Comparison of ENCODE assay signal across 8 mouse cellular contexts in genomic region chr14:32587013-32587784, GRCm38 (mm10). TPM values are rescaled to one million over a fixed set of nuclear protein-coding genes. Genes with fewer than 3 reads are reported as not detected.
DNase-seq lines count a peak whose midpoint lies in the region; ATAC-seq and TF ChIP-seq lines count a peak whose summit lies in the region.
"Had no signal": no experiment of that assay in that cellular context is flagged by ENCODE, and none has a peak within 500 bp of the region (broad histone marks: within the 10 kb centered on the region; RNA-seq: fewer than 3 reads in every experiment).

No protein-coding gene starts in this region.

- no peak overlapping the region for H3K4me2 ChIP-seq in embryonic facial prominence, embryonic 14.5 days (ENCODE audit: low read depth, low read length)

- peak; percentile 91 for DNase-seq in ES-E14 (ENCODE audit: low read depth, low spot score)
- DNase-seq in adrenal gland, postnatal 10 days: peak; percentile 85
- peak; percentile 61 for DNase-seq in embryonic facial prominence, embryonic 14.5 days (ENCODE audit: low spot score)
- DNase-seq in heart, postnatal 4 days: peak; percentile 82
- DNase-seq in layer of hippocampus, postnatal 10 days (ENCODE audit: low spot score in 2 of 2): peak; percentile 92
- DNase-seq in right cerebral cortex, postnatal 14 days: peak; percentile 81

- ATAC-seq in embryonic facial prominence, embryonic 14.5 days (ENCODE audit: low read depth): no peak
- peak; percentile 51; the same call in 1 of the 2 replicates for ATAC-seq in megakaryocyte, adult 5-6 weeks (ENCODE audit: poor library complexity, severe bottlenecking)

- H3K9ac ChIP-seq in ES-E14 (ENCODE audit: insufficient read depth, low read depth, low read length, poor library complexity, severe bottlenecking): no peak overlapping the region
- H3K9ac ChIP-seq in embryonic facial prominence, embryonic 14.5 days (ENCODE audit: low read depth, low read length): no peak overlapping the region

- WGBS in embryonic facial prominence, embryonic 14.5 days: 14% methylated on average over 10 of the region's 10 CpGs

- in situ Hi-C loops in ES-E14 (cut with MboI; ENCODE audit: low sequenced_read_pairs in 2 of 2, unreplicated experiment in 2 of 2): no loop called here

- H3K9me3 ChIP-seq in ES-E14 (ENCODE audit: control insufficient read depth, insufficient read depth, low read depth, low read length): no peaks in the 10 kb centered on the region
- H3K9me3 ChIP-seq in embryonic facial prominence, embryonic 14.5 days (ENCODE audit: control insufficient read depth, low read length): no peaks in the 10 kb centered on the region

- no peak overlapping the region for H3K27ac ChIP-seq in ES-E14 (ENCODE audit: insufficient read depth, low read depth, low read length, poor library complexity, severe bottlenecking)
- no peak overlapping the region for H3K27ac ChIP-seq in embryonic facial prominence, embryonic 14.5 days (replicated peaks; ENCODE audit: low read depth, low read length)

- H3K4me1 ChIP-seq in ES-E14 (ENCODE audit: control insufficient read depth in 2 of 2, insufficient read depth in 2 of 2, low read length in 2 of 2, poor library complexity in 1 of 2): no peaks in the 10 kb centered on the region
- H3K4me1 ChIP-seq in embryonic facial prominence, embryonic 14.5 days (ENCODE audit: control insufficient read depth, insufficient read depth, low read length): no peaks in the 10 kb centered on the region

- H3K36me3 ChIP-seq in ES-E14 (ENCODE audit: control insufficient read depth, insufficient read depth, low read length, poor library complexity, severe bottlenecking): no peaks in the 10 kb centered on the region
- H3K36me3 ChIP-seq in embryonic facial prominence, embryonic 14.5 days (ENCODE audit: control insufficient read depth, insufficient read depth, low read length): no peaks in the 10 kb centered on the region

- H3K4me3 ChIP-seq in ES-E14 (ENCODE audit: insufficient read depth in 1 of 2, low read depth in 1 of 2, low read length in 2 of 2, poor library complexity in 1 of 2, severe bottlenecking in 1 of 2): peak overlapping the region in 1 of 2 experiments; percentile 3; a peak in 1 of 4 replicates
- no peak overlapping the region for H3K4me3 ChIP-seq in embryonic facial prominence, embryonic 14.5 days (ENCODE audit: low read depth, low read length)

- H3K27me3 ChIP-seq in embryonic facial prominence, embryonic 14.5 days (replicated peaks; ENCODE audit: control insufficient read depth, insufficient read depth, low read length): peaks cover 7% of the 10 kb centered on the region; the same call in 1 of the 2 replicates

TF ChIP-seq in ES-E14, 5 proteins besides CTCF, POLR2A, EP300 and RAD21:
- TF ChIP-seq ZC3H11A (IDR thresholded peaks at IDR 0.05; ENCODE audit: borderline replicate concordance, low read depth, low read length) (no peak; the same call in 1 of the 2 replicates), CHD2 (IDR thresholded peaks at IDR 0.05; ENCODE audit: low read depth, low read length) (no peak), HCFC1 (IDR thresholded peaks at IDR 0.05; ENCODE audit: borderline replicate concordance, insufficient read depth, low read length) (no peak; the same call in 1 of the 2 replicates), MAFK (IDR thresholded peaks at IDR 0.05; ENCODE audit: insufficient read depth, low read depth, low read length) (no peak), ZNF384 (IDR thresholded peaks at IDR 0.05; ENCODE audit: low read depth, low read length) (no peak)

RNA-seq across cellular contexts. Expression of gene Prrxl1, which starts 12.0 kb away (rescaled TPM):
- 0.09 and 0.11 TPM in 2 replicates for total RNA-seq in ES-E14 (2012; rRNA removed)
- total RNA-seq in adrenal gland, postnatal 10 days (2021): under 1 TPM; 0.57 to 0.73 TPM
- 5.8 and 6.7 TPM in 2 replicates for polyA plus RNA-seq in embryonic facial prominence, embryonic 14.5 days (2014; fragmentation: Nextera tagmentation; extraction: Ambion mirVana)
- not detected for total RNA-seq in heart, postnatal 4 days (2021)
- not detected for total RNA-seq in layer of hippocampus, postnatal 10 days (2021)
- total RNA-seq in megakaryocyte, adult 5-6 weeks (2015): not detected in 2 replicates
- total RNA-seq in megakaryocyte, adult 5-6 weeks (2017): not detected in 2 replicates
- polyA plus RNA-seq: liver, embryonic 16.5 days had no signal
